Mouse (Mus musculus): ENCODE results near the gene Dnah8. TPM values are rescaled to one million over a fixed set of nuclear protein-coding genes. Genes with fewer than 3 reads are reported as not detected.
A peak's percentile ranks its signal among the peaks of the same experiment; 100 is the strongest.

The Dnah8 gene
- polyA plus RNA-seq, 1 experiment from 2014 or later: 2.4 TPM

DNA sequence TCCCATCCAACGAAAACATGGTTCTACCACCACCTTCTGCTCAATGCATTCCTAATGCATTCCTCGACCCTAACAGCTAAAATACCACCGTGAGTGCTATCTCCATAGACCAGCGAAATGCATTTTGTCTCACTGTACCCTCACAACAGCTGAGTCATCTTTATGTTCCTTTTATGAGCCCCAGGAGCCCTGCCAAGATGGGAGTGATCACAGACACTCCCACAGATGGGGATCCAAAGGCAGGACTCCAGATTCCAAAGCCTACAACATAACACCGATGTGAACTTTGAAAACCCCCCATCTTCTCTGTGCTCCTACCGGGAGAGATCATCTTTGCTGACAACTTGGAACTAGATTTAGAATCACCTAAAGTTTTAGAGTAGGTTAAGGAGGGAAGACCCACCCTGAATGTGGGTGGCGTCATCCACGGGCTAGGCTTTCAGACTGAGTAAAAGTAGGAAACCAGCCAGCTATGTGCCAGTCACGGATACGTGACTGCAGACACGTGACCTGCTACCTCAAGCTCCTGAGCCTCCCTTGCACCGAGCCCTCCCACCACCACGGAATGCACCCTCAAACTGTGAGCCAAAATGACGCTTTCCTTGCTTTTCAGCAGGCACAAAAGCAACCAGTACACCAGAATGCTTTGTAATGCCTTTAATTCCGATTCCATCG, 14.7 kb upstream of the Dnah8 start:
- Histone ChIP-seq H3K36me3 (ENCODE audit: control insufficient read depth, insufficient read depth, low read length) (no peaks in the 10 kb centered on the region), H3K27me3 (ENCODE audit: control insufficient read depth, insufficient read depth, low read length) (no peaks in the 10 kb centered on the region), H3K4me1 (ENCODE audit: control insufficient read depth in 2 of 2, insufficient read depth in 2 of 2, low read length in 2 of 2) (peaks cover 8 to 21% of the 10 kb centered on the region in 2 experiments), H3K4me3 (ENCODE audit: control insufficient read depth in 1 of 2, insufficient read depth in 1 of 2, low read depth in 1 of 2, low read length in 2 of 2) (no peak overlapping the region), H3K27ac (replicated peaks in 1 of 2; ENCODE audit: control insufficient read depth in 1 of 2, insufficient read depth in 1 of 2, low read depth in 2 of 2, low read length in 2 of 2) (no peak overlapping the region), H3K9ac (ENCODE audit: low read length) (no peak overlapping the region), H3K4me2 (ENCODE audit: low read length) (no peak overlapping the region), H3K9me3 (ENCODE audit: control insufficient read depth, low read length) (no peaks in the 10 kb centered on the region)
- 69% methylated on average over 16 of the region's 16 CpGs for WGBS
- ATAC-seq (ENCODE audit: insufficient number of reproducible peaks, insufficient read depth, low FRiP score, low read depth): no peak

- Histone ChIP-seq H3K27me3 (ENCODE audit: control insufficient read depth, insufficient read depth, low read length) (no peaks in the 10 kb centered on the region), H3K9ac (ENCODE audit: low read length) (no peak overlapping the region), H3K4me3 (ENCODE audit: control insufficient read depth in 1 of 2, insufficient read depth in 1 of 2, low read depth in 1 of 2, low read length in 2 of 2) (no peak overlapping the region), H3K4me1 (ENCODE audit: control insufficient read depth in 2 of 2, insufficient read depth in 2 of 2, low read length in 2 of 2) (peaks cover 8 to 21% of the 10 kb centered on the region in 2 experiments), H3K27ac (replicated peaks in 1 of 2; ENCODE audit: control insufficient read depth in 1 of 2, insufficient read depth in 1 of 2, low read depth in 2 of 2, low read length in 2 of 2) (no peak overlapping the region), H3K4me2 (ENCODE audit: low read length) (no peak overlapping the region), H3K9me3 (ENCODE audit: control insufficient read depth, low read length) (no peaks in the 10 kb centered on the region), H3K36me3 (ENCODE audit: control insufficient read depth, insufficient read depth, low read length) (no peaks in the 10 kb centered on the region)
- WGBS: 96% methylated on average over 5 of the region's 5 CpGs
- no peak for ATAC-seq (ENCODE audit: insufficient number of reproducible peaks, insufficient read depth, low FRiP score, low read depth)
These were observed 14.2 kb upstream of the Dnah8 start for GRCm38 (mm10) chr17:30609980-30610307.

DNA sequence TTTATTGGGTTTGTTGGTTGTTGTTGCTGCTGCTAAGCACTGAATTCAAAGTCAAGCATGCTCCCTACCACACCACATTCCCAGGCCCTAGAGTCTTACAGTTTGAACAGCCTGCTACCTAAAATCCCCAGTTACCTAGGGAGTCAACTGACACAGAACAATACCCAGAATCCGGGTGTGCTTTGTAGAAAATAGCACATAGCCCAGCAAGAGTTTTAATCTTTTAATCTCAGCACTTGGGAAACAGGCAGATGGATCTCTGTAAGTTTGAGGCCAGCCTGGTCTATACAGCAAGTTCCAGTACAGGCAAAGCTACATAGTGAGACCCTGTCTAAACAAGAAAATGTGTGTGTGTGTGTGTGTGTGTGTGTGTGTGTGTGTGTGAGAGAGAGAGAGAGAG, 13.4 kb upstream of the Dnah8 start:
- ATAC-seq (ENCODE audit: insufficient number of reproducible peaks, insufficient read depth, low FRiP score, low read depth): no peak

DNA sequence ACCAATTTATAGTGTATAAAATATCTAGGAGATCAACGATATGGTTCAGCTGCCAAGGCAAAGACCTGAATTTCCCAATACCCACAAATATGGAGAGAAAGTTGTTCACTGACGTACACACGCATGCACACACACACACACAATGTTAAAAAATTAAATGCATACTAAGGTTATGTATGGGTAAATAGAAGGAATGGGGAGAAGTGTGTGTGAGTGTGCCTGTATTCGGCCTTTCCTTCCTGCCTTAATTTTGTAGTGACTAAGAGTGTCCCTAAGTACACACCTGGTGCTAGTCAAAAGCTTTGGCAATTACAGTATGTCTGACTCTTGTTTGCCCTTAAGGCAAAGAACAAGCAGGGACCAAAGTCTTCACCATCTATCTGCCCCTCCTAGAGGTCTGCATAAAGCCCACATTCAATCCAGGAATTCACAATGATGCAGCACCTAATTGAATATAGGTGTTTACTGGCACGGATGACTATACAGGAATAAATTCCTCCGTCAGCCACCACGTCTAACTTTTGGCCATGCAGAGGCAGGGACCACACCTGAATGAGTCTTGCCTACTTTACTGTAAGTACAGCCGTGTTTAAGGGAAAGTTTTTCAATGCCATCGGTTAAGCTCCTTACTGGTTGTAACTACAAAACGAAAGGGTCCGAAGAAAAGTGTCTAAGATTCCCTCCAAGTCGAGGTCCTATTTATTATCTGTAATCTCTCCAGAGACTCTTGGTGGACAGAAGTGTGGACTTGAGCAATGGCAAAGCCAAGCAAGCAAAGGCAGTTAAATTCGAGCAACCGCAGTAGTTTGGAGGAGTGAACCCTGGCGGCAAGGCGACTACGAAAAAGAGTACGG, 12.7 kb upstream of the Dnah8 start:
- H3K4me2 ChIP-seq (ENCODE audit: low read length): peak overlapping the region; percentile 81
- H3K9ac ChIP-seq (ENCODE audit: low read length): peak overlapping the region; percentile 87
- H3K27me3 ChIP-seq (ENCODE audit: control insufficient read depth, insufficient read depth, low read length): no peaks in the 10 kb centered on the region
- H3K27ac ChIP-seq (replicated peaks in 1 of 2; ENCODE audit: control insufficient read depth in 1 of 2, insufficient read depth in 1 of 2, low read depth in 2 of 2, low read length in 2 of 2): peak overlapping the region; percentile 89 to 98
- no peaks in the 10 kb centered on the region for H3K36me3 ChIP-seq (ENCODE audit: control insufficient read depth, insufficient read depth, low read length)
- no peak for ATAC-seq (ENCODE audit: insufficient number of reproducible peaks, insufficient read depth, low FRiP score, low read depth)
- WGBS: 23% methylated on average over 18 of the region's 18 CpGs
- peak overlapping the region; percentile 62 to 98 for H3K4me3 ChIP-seq (ENCODE audit: control insufficient read depth in 1 of 2, insufficient read depth in 1 of 2, low read depth in 1 of 2, low read length in 2 of 2)
- H3K9me3 ChIP-seq (ENCODE audit: control insufficient read depth, low read length): no peaks in the 10 kb centered on the region
- peaks cover 8 to 21% of the 10 kb centered on the region in 2 experiments for H3K4me1 ChIP-seq (ENCODE audit: control insufficient read depth in 2 of 2, insufficient read depth in 2 of 2, low read length in 2 of 2)

More for the DNA sequence above, 13.4 kb upstream of the Dnah8 start:
- Histone ChIP-seq H3K4me2 (ENCODE audit: low read length) (peak overlapping the region; percentile 81; the same call in 1 of the 2 replicates), H3K9me3 (ENCODE audit: control insufficient read depth, low read length) (no peaks in the 10 kb centered on the region), H3K36me3 (ENCODE audit: control insufficient read depth, insufficient read depth, low read length) (no peaks in the 10 kb centered on the region), H3K27me3 (ENCODE audit: control insufficient read depth, insufficient read depth, low read length) (no peaks in the 10 kb centered on the region), H3K4me3 (ENCODE audit: control insufficient read depth in 1 of 2, insufficient read depth in 1 of 2, low read depth in 1 of 2, low read length in 2 of 2) (no peak overlapping the region), H3K27ac (replicated peaks in 1 of 2; ENCODE audit: control insufficient read depth in 1 of 2, insufficient read depth in 1 of 2, low read depth in 2 of 2, low read length in 2 of 2) (no peak overlapping the region), H3K9ac (ENCODE audit: low read length) (no peak overlapping the region), H3K4me1 (ENCODE audit: control insufficient read depth in 2 of 2, insufficient read depth in 2 of 2, low read length in 2 of 2) (peaks cover 8 to 21% of the 10 kb centered on the region in 2 experiments)
- WGBS: 63% methylated on average over 1 of the region's 1 CpGs

DNA sequence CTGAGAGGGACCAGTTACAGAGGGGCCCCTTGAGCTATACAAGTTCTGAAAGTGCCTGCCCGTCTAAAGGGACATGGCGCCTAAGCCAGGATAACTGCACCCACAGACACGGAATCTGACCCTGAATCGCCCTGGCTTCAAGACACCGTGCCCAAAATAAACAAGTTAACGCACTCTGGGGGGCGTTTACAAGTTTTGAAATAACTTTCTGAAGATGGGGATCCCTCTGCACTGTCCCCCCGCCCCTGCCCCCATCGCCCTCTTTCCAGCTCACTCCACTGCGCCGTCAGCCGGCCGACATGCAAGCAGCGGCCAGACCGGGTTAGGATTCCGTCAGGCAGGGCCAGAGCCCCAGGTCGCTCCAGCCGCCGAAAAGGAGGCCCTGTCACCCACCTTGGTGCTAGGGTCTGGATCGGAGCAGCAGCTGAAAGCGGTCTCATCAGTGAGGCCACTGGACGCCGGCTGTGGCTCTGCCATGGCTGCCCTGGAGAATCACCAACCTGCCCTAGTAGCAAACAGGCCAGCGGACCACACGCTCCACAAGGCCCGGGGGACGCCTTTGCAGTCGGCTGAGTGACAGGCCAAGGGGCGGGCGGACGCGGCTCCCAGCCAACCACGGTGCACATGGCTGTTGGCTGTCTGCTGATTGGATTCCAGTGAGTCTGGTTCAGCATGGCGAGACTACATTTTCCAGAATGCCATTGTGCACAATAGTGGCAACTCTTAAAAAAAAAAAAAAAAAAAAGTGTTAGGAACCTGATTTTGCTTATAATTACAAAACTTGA, 11.9 kb upstream of the Dnah8 start:
- H3K27ac ChIP-seq (replicated peaks in 1 of 2; ENCODE audit: control insufficient read depth in 1 of 2, insufficient read depth in 1 of 2, low read depth in 2 of 2, low read length in 2 of 2): peak overlapping the region; percentile 89 to 98
- ATAC-seq (ENCODE audit: insufficient number of reproducible peaks, insufficient read depth, low FRiP score, low read depth): peak; percentile 100
- peak overlapping the region; percentile 87 for H3K9ac ChIP-seq (ENCODE audit: low read length)
- under 1% methylated on average over 34 of the region's 34 CpGs for WGBS
- H3K36me3 ChIP-seq (ENCODE audit: control insufficient read depth, insufficient read depth, low read length): no peaks in the 10 kb centered on the region
- H3K4me1 ChIP-seq (ENCODE audit: control insufficient read depth in 2 of 2, insufficient read depth in 2 of 2, low read length in 2 of 2): peaks cover 8 to 21% of the 10 kb centered on the region in 2 experiments
- H3K4me3 ChIP-seq (ENCODE audit: control insufficient read depth in 1 of 2, insufficient read depth in 1 of 2, low read depth in 1 of 2, low read length in 2 of 2): peak overlapping the region; percentile 62 to 98
- peak overlapping the region; percentile 81 for H3K4me2 ChIP-seq (ENCODE audit: low read length)
- no peaks in the 10 kb centered on the region for H3K9me3 ChIP-seq (ENCODE audit: control insufficient read depth, low read length)
- H3K27me3 ChIP-seq (ENCODE audit: control insufficient read depth, insufficient read depth, low read length): no peaks in the 10 kb centered on the region

- Histone ChIP-seq H3K36me3 (ENCODE audit: control insufficient read depth, insufficient read depth, low read length) (no peaks in the 10 kb centered on the region), H3K4me1 (ENCODE audit: control insufficient read depth in 2 of 2, insufficient read depth in 2 of 2, low read length in 2 of 2) (peaks cover 8 to 21% of the 10 kb centered on the region in 2 experiments), H3K4me3 (ENCODE audit: control insufficient read depth in 1 of 2, insufficient read depth in 1 of 2, low read depth in 1 of 2, low read length in 2 of 2) (no peak overlapping the region), H3K4me2 (ENCODE audit: low read length) (no peak overlapping the region), H3K27me3 (ENCODE audit: control insufficient read depth, insufficient read depth, low read length) (no peaks in the 10 kb centered on the region), H3K9ac (ENCODE audit: low read length) (no peak overlapping the region), H3K9me3 (ENCODE audit: control insufficient read depth, low read length) (no peaks in the 10 kb centered on the region), H3K27ac (replicated peaks in 1 of 2; ENCODE audit: control insufficient read depth in 1 of 2, insufficient read depth in 1 of 2, low read depth in 2 of 2, low read length in 2 of 2) (no peak overlapping the region)
- no peak for ATAC-seq (ENCODE audit: insufficient number of reproducible peaks, insufficient read depth, low FRiP score, low read depth)
These were observed 10.8 kb upstream of the Dnah8 start for GRCm38 (mm10) chr17:30613350-30613749.

DNA sequence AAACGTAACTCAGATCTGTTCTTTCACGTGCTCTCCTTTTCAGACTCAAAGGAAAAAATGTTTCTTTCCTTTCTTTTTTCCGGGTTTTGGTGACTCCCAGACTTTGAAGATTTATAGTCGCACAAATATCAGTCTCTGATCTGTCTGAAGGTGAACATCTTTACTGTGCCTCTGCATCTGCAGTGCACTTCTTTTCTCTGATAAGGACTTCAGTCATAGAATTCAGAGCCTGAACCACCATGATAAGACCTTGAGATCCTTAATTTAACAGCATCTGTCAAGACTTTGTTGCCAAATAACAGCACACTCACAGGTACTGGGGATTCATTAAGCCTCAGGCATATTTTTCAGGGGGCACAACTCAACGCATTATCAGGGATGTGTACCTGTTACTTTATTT, 8.0 kb upstream of the Dnah8 start:
- H3K27ac ChIP-seq (replicated peaks in 1 of 2; ENCODE audit: control insufficient read depth in 1 of 2, insufficient read depth in 1 of 2, low read depth in 2 of 2, low read length in 2 of 2): no peak overlapping the region
- no peaks in the 10 kb centered on the region for H3K36me3 ChIP-seq (ENCODE audit: control insufficient read depth, insufficient read depth, low read length)
- no peak overlapping the region for H3K4me3 ChIP-seq (ENCODE audit: control insufficient read depth in 1 of 2, insufficient read depth in 1 of 2, low read depth in 1 of 2, low read length in 2 of 2)
- peaks cover 0 to 7% of the 10 kb centered on the region in 2 experiments; a peak in 3 of 4 replicates for H3K4me1 ChIP-seq (ENCODE audit: control insufficient read depth in 2 of 2, insufficient read depth in 2 of 2, low read length in 2 of 2)
- 83% methylated on average over 5 of the region's 5 CpGs for WGBS
- H3K4me2 ChIP-seq (ENCODE audit: low read length): no peak overlapping the region
- no peaks in the 10 kb centered on the region for H3K27me3 ChIP-seq (ENCODE audit: control insufficient read depth, insufficient read depth, low read length)
- H3K9me3 ChIP-seq (ENCODE audit: control insufficient read depth, low read length): no peaks in the 10 kb centered on the region
- ATAC-seq (ENCODE audit: insufficient number of reproducible peaks, insufficient read depth, low FRiP score, low read depth): no peak
- H3K9ac ChIP-seq (ENCODE audit: low read length): no peak overlapping the region
